Mouse (Mus musculus) 416B (cell line): ENCODE results near the gene Bri3.
A peak's percentile ranks its signal among the peaks of the same experiment; 100 is the strongest.
"Not testable (repeated sequence)": the region's sequence is repeated elsewhere in the genome, so short reads cannot be mapped to it uniquely, and the experiment has no call there.

Experiments
- DNase-seq: peaks from one replicate; pipeline ENCODE4 v3.0.0; 2011; ENCODE audit warnings: low read depth

Gene Bri3

GRCm38 (mm10) chr5:144358592-144358917, 114.3 kb downstream of the Bri3 start:
- DNase-seq, result no peak

DNA sequence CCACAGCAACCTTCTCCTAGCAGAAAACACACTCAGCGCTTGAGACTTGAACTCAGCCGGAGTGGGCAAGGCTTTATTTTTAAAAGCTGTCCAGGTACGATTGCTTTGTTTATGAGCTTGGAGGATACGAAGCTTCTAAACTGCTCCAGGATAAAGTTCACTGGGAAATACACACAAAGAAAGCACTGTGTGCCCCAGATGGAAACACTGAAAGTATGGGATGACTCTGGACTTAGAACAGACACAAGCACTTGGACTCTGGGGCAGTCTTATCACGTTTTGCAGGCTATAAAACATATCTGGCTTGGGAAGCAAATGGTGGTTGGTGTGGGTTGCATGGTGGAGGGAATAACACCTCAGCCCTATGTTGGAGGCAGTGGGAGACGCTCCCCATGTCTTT, 115.6 kb downstream of the Bri3 start:
- no peak for DNase-seq

DNA sequence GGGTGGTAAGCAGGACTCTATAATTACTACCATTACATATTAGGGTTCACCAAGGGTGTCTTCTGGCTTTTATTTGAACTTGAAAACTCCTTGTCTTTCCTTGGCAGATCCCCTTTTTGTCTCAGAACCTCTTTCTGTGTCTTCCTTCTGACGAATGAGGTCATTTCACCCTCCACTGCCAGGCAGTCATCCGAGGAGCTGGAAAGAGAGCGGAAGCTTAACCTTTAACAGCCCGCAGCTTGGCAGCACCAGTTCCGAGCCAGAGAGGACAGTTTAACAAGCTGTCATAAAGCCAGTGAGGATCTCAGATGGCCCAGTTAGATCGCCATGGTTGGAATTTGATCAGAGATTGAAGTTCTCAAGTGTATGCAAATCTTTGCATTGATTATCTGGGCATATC, 116.1 kb downstream of the Bri3 start:
- no peak for DNase-seq

GRCm38 (mm10) chr5:144364680-144365357, 120.6 kb downstream of the Bri3 start:
- no peak for DNase-seq

DNA sequence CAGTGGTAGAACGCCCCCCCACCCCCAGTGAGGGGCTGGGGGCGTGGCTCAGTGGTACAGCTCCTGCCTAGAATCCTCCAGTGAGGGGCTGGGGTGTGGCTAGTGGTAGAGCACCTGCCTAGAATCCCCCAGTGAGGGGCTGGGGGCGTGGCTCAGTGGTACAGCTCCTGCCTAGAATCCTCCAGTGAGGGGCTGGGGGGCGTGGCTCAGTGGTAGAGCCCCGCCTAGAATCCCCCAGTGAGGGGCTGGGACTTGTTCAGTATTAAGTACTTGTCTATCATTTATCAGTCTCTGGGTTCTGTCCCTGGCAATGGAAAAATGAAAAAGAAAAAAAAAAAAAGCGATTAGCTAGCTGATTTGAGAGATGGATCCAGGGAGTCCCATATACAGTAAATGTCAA, 122.3 kb downstream of the Bri3 start:
- DNase-seq, result not testable (repeated sequence)

GRCm38 (mm10) chr5:144368661-144369205, 124.5 kb downstream of the Bri3 start:
- no peak for DNase-seq

- DNase-seq, result no peak
These were observed 126.7 kb downstream of the Bri3 start for GRCm38 (mm10) chr5:144370986-144371385.

GRCm38 (mm10) chr5:144372177-144372576, 127.9 kb downstream of the Bri3 start:
- no peak for DNase-seq

- no peak for DNase-seq
These were observed 128.6 kb downstream of the Bri3 start for GRCm38 (mm10) chr5:144372885-144373284.

DNA sequence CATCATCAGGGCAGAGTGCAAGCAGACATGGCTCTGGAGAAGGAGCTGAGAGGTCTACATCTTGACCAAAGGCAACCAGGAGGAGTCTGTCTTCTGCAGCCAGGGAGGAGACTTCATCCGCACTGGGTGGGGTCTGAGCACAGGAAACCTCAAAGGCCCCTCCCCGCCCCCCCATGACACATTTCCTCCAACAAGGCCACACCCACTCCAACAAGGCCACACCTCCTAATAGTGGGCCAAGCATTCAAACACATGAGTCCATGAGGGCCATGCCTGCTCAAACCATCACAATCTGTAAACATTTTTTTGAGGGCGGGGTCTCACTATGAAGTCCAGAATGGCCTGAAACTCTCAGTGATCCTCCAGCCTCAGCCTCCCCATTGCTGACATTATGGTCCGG, 135.2 kb downstream of the Bri3 start:
- peak; percentile 54 for DNase-seq

DNA sequence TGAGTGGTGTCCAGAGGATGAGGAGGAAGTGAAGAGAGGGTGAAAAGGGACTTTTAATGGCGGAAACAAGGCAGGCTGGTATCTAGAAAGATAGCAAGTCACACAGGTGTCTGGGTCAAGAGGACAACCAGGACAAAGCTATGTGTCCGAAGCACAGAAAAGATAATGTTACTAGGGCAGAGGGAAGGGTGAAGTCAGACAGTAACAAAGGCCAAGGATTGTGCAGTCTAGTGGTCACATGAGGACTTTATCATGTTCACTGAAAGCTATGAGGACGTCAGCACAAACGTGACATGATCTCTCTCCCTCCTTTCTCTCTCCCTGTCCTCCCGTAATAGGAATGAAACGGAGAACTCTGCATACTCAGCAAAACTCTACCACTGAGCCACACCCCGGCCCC, 136.5 kb downstream of the Bri3 start:
- DNase-seq, result no peak

GRCm38 (mm10) chr5:144381782-144382181, 137.5 kb downstream of the Bri3 start:
- DNase-seq, result peak; percentile 50

GRCm38 (mm10) chr5:144383936-144384335, 139.7 kb downstream of the Bri3 start:
- no peak for DNase-seq

- DNase-seq, result peak; percentile 30
These were observed 143.6 kb downstream of the Bri3 start for GRCm38 (mm10) chr5:144387851-144388250.

DNA sequence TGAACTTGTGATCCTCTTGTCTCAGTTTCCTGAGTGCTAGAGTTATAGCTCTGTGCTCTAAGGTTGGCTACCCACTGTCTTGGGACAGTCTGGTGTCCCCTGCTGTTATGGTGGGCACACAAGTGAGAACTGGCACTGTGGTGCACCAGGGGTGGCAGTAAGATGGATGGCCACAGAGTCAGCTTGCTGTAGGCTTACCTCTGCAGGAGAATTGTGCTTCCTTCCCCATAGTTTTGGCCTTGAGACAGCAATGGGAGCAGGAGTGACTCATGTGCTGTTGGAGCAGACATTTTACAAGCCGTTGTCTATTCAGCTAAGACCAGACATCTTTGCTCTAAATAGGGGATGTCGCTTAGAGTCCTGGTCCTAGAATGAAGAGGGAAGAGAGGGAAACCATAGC, 149.9 kb downstream of the Bri3 start:
- DNase-seq, result no peak

- no peak for DNase-seq
These were observed 153.3 kb downstream of the Bri3 start for GRCm38 (mm10) chr5:144397566-144397965.

GRCm38 (mm10) chr5:144400821-144401220, 156.6 kb downstream of the Bri3 start:
- DNase-seq, result no peak

GRCm38 (mm10) chr5:144406256-144406655, 162.0 kb downstream of the Bri3 start:
- no peak for DNase-seq

- no peak for DNase-seq
These were observed 166.4 kb downstream of the Bri3 start for GRCm38 (mm10) chr5:144410666-144411065.

GRCm38 (mm10) chr5:144411702-144412101, 167.5 kb downstream of the Bri3 start:
- no peak for DNase-seq

GRCm38 (mm10) chr5:144412781-144413180, 168.5 kb downstream of the Bri3 start:
- DNase-seq, result no peak

GRCm38 (mm10) chr5:144418456-144418855, 174.2 kb downstream of the Bri3 start:
- no peak for DNase-seq

DNA sequence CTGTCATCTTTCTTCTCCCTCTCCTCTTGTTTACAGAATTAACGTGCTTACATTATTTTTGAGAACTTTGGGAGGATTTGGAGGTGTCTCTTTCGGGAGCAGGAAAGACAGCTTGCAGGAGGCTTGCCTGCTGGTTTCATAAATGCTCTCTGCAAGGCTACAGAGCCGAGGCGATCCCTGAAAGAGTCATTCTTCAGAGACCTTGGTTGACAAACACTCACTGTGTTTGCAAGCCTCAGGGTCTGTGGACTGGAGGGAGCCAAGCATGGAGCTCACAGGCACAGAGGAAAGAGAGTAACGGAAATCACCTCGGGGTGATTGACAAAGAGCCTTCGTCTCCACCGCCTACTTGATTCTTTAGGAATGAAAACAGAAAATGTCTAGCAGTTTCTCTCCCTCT, 175.8 kb downstream of the Bri3 start:
- no peak for DNase-seq

- DNase-seq, result no peak
These were observed 182.5 kb downstream of the Bri3 start for GRCm38 (mm10) chr5:144426697-144427096.
